Mouse (Mus musculus) C2C12 (cell line): ENCODE results near the gene Rab6a. TPM values are rescaled to one million over a fixed set of nuclear protein-coding genes. Genes with fewer than 3 reads are reported as not detected.
A peak's percentile ranks its signal among the peaks of the same experiment; 100 is the strongest.

Source experiments
- H3K27me3 ChIP-seq: one replicate; pipeline ENCODE4 v1.6.1; 2011; ENCODE audit not compliant: control insufficient read depth, insufficient read depth, insufficient read length
- H3K36me3 ChIP-seq: one replicate; pipeline ENCODE4 v1.6.1; 2011; ENCODE audit not compliant: control insufficient read depth, insufficient read depth
- H3K4me3 ChIP-seq: one replicate; pipeline ENCODE4 v1.5.1; 2011; ENCODE audit warnings: mild to moderate bottlenecking, control low read depth; ENCODE audit not compliant: poor library complexity, insufficient read depth, severe bottlenecking
- H3K79me2 ChIP-seq: one replicate; pipeline ENCODE4 v1.6.1; 2011; ENCODE audit not compliant: control insufficient read depth, insufficient read depth
- H3K79me3 ChIP-seq: one replicate; pipeline ENCODE4 v1.6.1; 2011; ENCODE audit warnings: low read depth, control low read depth
- H3ac ChIP-seq: one replicate; pipeline ENCODE3; 2011; ENCODE audit warnings: low read depth; ENCODE audit not compliant: control insufficient read depth, insufficient read length
- CEBPB ChIP-seq: IDR thresholded peaks from one replicate; pipeline ENCODE4 v1.6.1; 2011; ENCODE audit warnings: low read depth, mild to moderate bottlenecking, control low read depth, moderate library complexity
- CTCF ChIP-seq: IDR thresholded peaks from one replicate; pipeline ENCODE4 v1.5.1; 2011; ENCODE audit not compliant: control insufficient read depth, insufficient read depth, insufficient read length
- FOSL1 ChIP-seq: IDR thresholded peaks from one replicate; pipeline ENCODE4 v1.8.0; 2011; ENCODE audit warnings: mild to moderate bottlenecking, low read length; ENCODE audit not compliant: poor library complexity, insufficient read depth, severe bottlenecking
- MAX ChIP-seq: IDR thresholded peaks from one replicate; pipeline ENCODE4 v1.6.1; 2011; ENCODE audit warnings: mild to moderate bottlenecking, control low read depth
- MYOD1 ChIP-seq: IDR thresholded peaks from one replicate; pipeline ENCODE4 v1.6.1; 2011; ENCODE audit warnings: low read depth; ENCODE audit not compliant: control insufficient read depth, insufficient read length
- MYOG ChIP-seq: IDR thresholded peaks from one replicate; pipeline ENCODE4 v1.6.1; 2011; ENCODE audit not compliant: control insufficient read depth, insufficient read length; ENCODE audit errors: extremely low read depth
- USF1 ChIP-seq: IDR thresholded peaks from one replicate; pipeline ENCODE4 v1.6.1; 2011; ENCODE audit warnings: low read depth, mild to moderate bottlenecking, control low read depth, moderate library complexity
- polyA plus RNA-seq: library from polyadenylated mRNA; unstranded; fragments of >200 nt; fragmentation: generic; extraction: Trizol; gene quantifications from one replicate; pipeline ENCODE4 v1.2.1, GENCODE M21; 2012; ENCODE audit warnings: missing spikeins

Rab6a gene
- polyA plus RNA-seq, 1 experiment: 37.5 TPM

GRCm38 (mm10) chr7:100572061-100572460 is 35.1 kb upstream of the Rab6a start:
- Histone ChIP-seq H3K27me3 (no peaks in the 10 kb centered on the region), H3K4me3 (no peak overlapping the region), H3K79me2 (no peaks in the 10 kb centered on the region), H3K79me3 (no peaks in the 10 kb centered on the region), H3ac (no peak overlapping the region), H3K36me3 (no peaks in the 10 kb centered on the region)
- TF ChIP-seq FOSL1 (no peak), MAX (no peak), CEBPB (no peak), USF1 (no peak), MYOD1 (no peak)

- TF ChIP-seq MYOG (no peak), MYOD1 (no peak), USF1 (no peak), CEBPB (no peak), CTCF (no peak), MAX (no peak), FOSL1 (no peak)
- no peaks in the 10 kb centered on the region for H3K27me3 ChIP-seq
- H3K79me3 ChIP-seq: no peaks in the 10 kb centered on the region
- H3ac ChIP-seq: no peak overlapping the region
- H3K4me3 ChIP-seq: no peak overlapping the region
- H3K79me2 ChIP-seq: no peaks in the 10 kb centered on the region
- no peaks in the 10 kb centered on the region for H3K36me3 ChIP-seq
These were observed 34.5 kb upstream of the Rab6a start for GRCm38 (mm10) chr7:100572704-100573103.

- no peaks in the 10 kb centered on the region for H3K36me3 ChIP-seq
- no peaks in the 10 kb centered on the region for H3K27me3 ChIP-seq
- TF ChIP-seq MYOG (no peak), CTCF (no peak), USF1 (no peak), MAX (no peak), MYOD1 (no peak), CEBPB (no peak), FOSL1 (no peak)
- no peak overlapping the region for H3ac ChIP-seq
- no peak overlapping the region for H3K4me3 ChIP-seq
- no peaks in the 10 kb centered on the region for H3K79me3 ChIP-seq
- H3K79me2 ChIP-seq: no peaks in the 10 kb centered on the region
These were observed 28.4 kb upstream of the Rab6a start for GRCm38 (mm10) chr7:100578794-100579193.

GRCm38 (mm10) chr7:100582235-100582634 is 25.0 kb upstream of the Rab6a start:
- H3K79me3 ChIP-seq: no peaks in the 10 kb centered on the region
- no peak overlapping the region for H3ac ChIP-seq
- TF ChIP-seq CTCF (no peak), USF1 (no peak), MAX (no peak), CEBPB (no peak), MYOG (no peak), MYOD1 (no peak), FOSL1 (no peak)
- H3K79me2 ChIP-seq: no peaks in the 10 kb centered on the region
- H3K36me3 ChIP-seq: no peaks in the 10 kb centered on the region
- H3K27me3 ChIP-seq: no peaks in the 10 kb centered on the region
- peak overlapping the region; percentile 34 for H3K4me3 ChIP-seq

- Histone ChIP-seq H3ac (peak overlapping the region; percentile 75), H3K79me3 (no peaks in the 10 kb centered on the region), H3K36me3 (no peaks in the 10 kb centered on the region), H3K4me3 (peak overlapping the region; percentile 34), H3K79me2 (no peaks in the 10 kb centered on the region), H3K27me3 (no peaks in the 10 kb centered on the region)
- TF ChIP-seq MYOD1: no peak
- no peak for TF ChIP-seq CEBPB
- TF ChIP-seq USF1: no peak
- TF ChIP-seq MAX: no peak
- no peak for TF ChIP-seq FOSL1
- TF ChIP-seq MYOG: no peak
- no peak for TF ChIP-seq CTCF
These were observed 24.4 kb upstream of the Rab6a start for GRCm38 (mm10) chr7:100582727-100583236.

- Histone ChIP-seq H3K79me2 (no peaks in the 10 kb centered on the region), H3K27me3 (no peaks in the 10 kb centered on the region), H3K4me3 (no peak overlapping the region), H3ac (no peak overlapping the region), H3K79me3 (no peaks in the 10 kb centered on the region), H3K36me3 (no peaks in the 10 kb centered on the region)
- TF ChIP-seq CTCF: no peak
- no peak for TF ChIP-seq CEBPB
- TF ChIP-seq USF1: no peak
These were observed 17.4 kb upstream of the Rab6a start for GRCm38 (mm10) chr7:100589816-100590215.
